Mouse (Mus musculus) limb, embryonic 10.5 days (tissue): ENCODE results near the gene Hs2st1. TPM values are rescaled to one million over a fixed set of nuclear protein-coding genes. Genes with fewer than 3 reads are reported as not detected.
A peak's percentile ranks its signal among the peaks of the same experiment; 100 is the strongest.

Source experiments
- DNase-seq: peaks from one replicate; pipeline ENCODE4 v3.0.0-alpha.2; 2017; ENCODE audit warnings: low spot score
- H3K27ac ChIP-seq: fragments of 300-500 bp; sonication (generic); 2 replicates; pipeline ENCODE4 v1.5.1; 2016; ENCODE audit warnings: mild to moderate bottlenecking
- H3K27me3 ChIP-seq: fragments of 300-500 bp; sonication (generic); 2 replicates; pipeline ENCODE4 v1.6.1; 2016; ENCODE audit warnings: low read depth, mild to moderate bottlenecking; ENCODE audit not compliant: poor library complexity, severe bottlenecking
- H3K36me3 ChIP-seq: fragments of 300-500 bp; sonication (generic); 2 replicates; pipeline ENCODE4 v1.6.1; 2016; ENCODE audit warnings: mild to moderate bottlenecking, moderate library complexity
- H3K4me1 ChIP-seq: fragments of 300-500 bp; sonication (generic); 2 replicates; pipeline ENCODE4 v1.6.1; 2016
- H3K4me3 ChIP-seq: fragments of 300-500 bp; sonication (generic); 2 replicates; pipeline ENCODE4 v1.5.1; 2016; ENCODE audit warnings: mild to moderate bottlenecking, moderate library complexity
- H3K9me3 ChIP-seq: fragments of 300-500 bp; sonication (generic); replicated peaks from 2 replicates; pipeline ENCODE4 v1.6.1; 2016; ENCODE audit warnings: mild to moderate bottlenecking
- WGBS: fragments of 180-500 bp; shearing (Covaris S2); methylation state at CpG from one replicate; pipeline ENCODE4 v1.1.7; 2016; 5-methylcytosine and 5-hydroxymethylcytosine counted together
- polyA plus RNA-seq: library from polyadenylated mRNA; unstranded; fragments of >200 nt; fragmentation: Nextera tagmentation; extraction: Ambion mirVana; gene quantifications from 2 replicates; pipeline ENCODE4 v1.2.1, GENCODE M21; 2016

The Hs2st1 gene
- polyA plus RNA-seq, 1 experiment from 2014 or later = 13.0 TPM

- Histone ChIP-seq H3K27ac (no peak overlapping the region), H3K4me3 (no peak overlapping the region)
- no peak for DNase-seq
Observed at GRCm38 (mm10) chr3:144581842-144582241, 11.9 kb upstream of the Hs2st1 start.

GRCm38 (mm10) chr3:144580281-144580680 lies 10.3 kb upstream of the Hs2st1 start:
- Histone ChIP-seq H3K9me3 (no peaks in the 10 kb centered on the region), H3K27ac (no peak overlapping the region), H3K4me1 (no peaks in the 10 kb centered on the region), H3K27me3 (no peaks in the 10 kb centered on the region), H3K4me3 (no peak overlapping the region), H3K36me3 (peaks cover 84% of the 10 kb centered on the region)
- DNase-seq = no peak
- 94% methylated on average over 7 of the region's 7 CpGs for WGBS

More at GRCm38 (mm10) chr3:144581842-144582241, 11.9 kb upstream of the Hs2st1 start:
- H3K9me3 ChIP-seq = no peaks in the 10 kb centered on the region
- no peaks in the 10 kb centered on the region for H3K4me1 ChIP-seq
- H3K27me3 ChIP-seq = no peaks in the 10 kb centered on the region
- WGBS = 91% methylated on average over 3 of the region's 3 CpGs
- H3K36me3 ChIP-seq = peaks cover 89% of the 10 kb centered on the region

- no peak overlapping the region for H3K27ac ChIP-seq
- peaks cover 83% of the 10 kb centered on the region for H3K36me3 ChIP-seq
- H3K4me1 ChIP-seq = no peaks in the 10 kb centered on the region
- WGBS = 91% methylated on average over 5 of the region's 5 CpGs
- H3K9me3 ChIP-seq = no peaks in the 10 kb centered on the region
- no peak overlapping the region for H3K4me3 ChIP-seq
- no peaks in the 10 kb centered on the region for H3K27me3 ChIP-seq
- no peak for DNase-seq
Observed at GRCm38 (mm10) chr3:144579796-144580195, 9.8 kb upstream of the Hs2st1 start.

GRCm38 (mm10) chr3:144578921-144579320 lies 8.9 kb upstream of the Hs2st1 start:
- WGBS = 94% methylated on average over 4 of the region's 4 CpGs
- Histone ChIP-seq H3K27ac (no peak overlapping the region), H3K9me3 (no peaks in the 10 kb centered on the region), H3K4me1 (no peaks in the 10 kb centered on the region), H3K36me3 (peaks cover 83% of the 10 kb centered on the region), H3K27me3 (no peaks in the 10 kb centered on the region), H3K4me3 (no peak overlapping the region)
- DNase-seq = no peak

GRCm38 (mm10) chr3:144577366-144578340 lies 7.7 kb upstream of the Hs2st1 start:
- H3K4me3 ChIP-seq = no peak overlapping the region
- H3K9me3 ChIP-seq = no peaks in the 10 kb centered on the region
- H3K27ac ChIP-seq = no peak overlapping the region
- H3K4me1 ChIP-seq = no peaks in the 10 kb centered on the region
- DNase-seq = no peak
- H3K27me3 ChIP-seq = no peaks in the 10 kb centered on the region
- 83% methylated on average over 10 of the region's 10 CpGs for WGBS
- H3K36me3 ChIP-seq = peaks cover 86% of the 10 kb centered on the region

GRCm38 (mm10) chr3:144574256-144574655 lies 4.3 kb upstream of the Hs2st1 start:
- H3K4me3 ChIP-seq = no peak overlapping the region
- DNase-seq = no peak
- H3K9me3 ChIP-seq = no peaks in the 10 kb centered on the region
- H3K27me3 ChIP-seq = no peaks in the 10 kb centered on the region
- peaks cover 11% of the 10 kb centered on the region for H3K4me1 ChIP-seq
- WGBS = 92% methylated on average over 7 of the region's 7 CpGs
- H3K27ac ChIP-seq = no peak overlapping the region
- H3K36me3 ChIP-seq = peaks cover 61% of the 10 kb centered on the region

GRCm38 (mm10) chr3:144570816-144571487 lies 971 bp upstream of the Hs2st1 start:
- Histone ChIP-seq H3K36me3 (peaks cover 37% of the 10 kb centered on the region), H3K27me3 (no peaks in the 10 kb centered on the region), H3K9me3 (no peaks in the 10 kb centered on the region), H3K4me3 (peak overlapping the region; percentile 79), H3K27ac (peak overlapping the region; percentile 97), H3K4me1 (peaks cover 27% of the 10 kb centered on the region)
- WGBS = under 1% methylated on average over 25 of the region's 25 CpGs
- no peak for DNase-seq

GRCm38 (mm10) chr3:144569401-144569971 lies 495 bp downstream of the Hs2st1 start:
- under 1% methylated on average over 47 of the region's 47 CpGs for WGBS
- Histone ChIP-seq H3K4me3 (peak overlapping the region; percentile 79), H3K27me3 (no peaks in the 10 kb centered on the region), H3K9me3 (no peaks in the 10 kb centered on the region), H3K4me1 (peaks cover 27% of the 10 kb centered on the region), H3K27ac (peak overlapping the region; percentile 97), H3K36me3 (peaks cover 25% of the 10 kb centered on the region)
- DNase-seq = peak; percentile 76

GRCm38 (mm10) chr3:144568861-144569361 lies 1.1 kb downstream of the Hs2st1 start:
- Histone ChIP-seq H3K4me1 (peaks cover 27% of the 10 kb centered on the region), H3K27me3 (no peaks in the 10 kb centered on the region), H3K27ac (peak overlapping the region; percentile 97), H3K4me3 (peak overlapping the region; percentile 79), H3K9me3 (no peaks in the 10 kb centered on the region), H3K36me3 (peaks cover 19% of the 10 kb centered on the region)
- no peak for DNase-seq
- WGBS = under 1% methylated on average over 21 of the region's 21 CpGs

- H3K9me3 ChIP-seq = no peaks in the 10 kb centered on the region
- no peak overlapping the region for H3K4me3 ChIP-seq
- H3K27ac ChIP-seq = no peak overlapping the region
- WGBS = 95% methylated on average over 7 of the region's 7 CpGs
- peaks cover 17% of the 10 kb centered on the region for H3K4me1 ChIP-seq
- DNase-seq = no peak
- H3K36me3 ChIP-seq = 0 out of 2 replicates have a peak, but pooled peaks cover 4% of the 10 kb centered on the region
- H3K27me3 ChIP-seq = no peaks in the 10 kb centered on the region
Observed at GRCm38 (mm10) chr3:144565212-144565611, 4.8 kb downstream of the Hs2st1 start.

- Histone ChIP-seq H3K4me1 (peaks cover 18% of the 10 kb centered on the region), H3K4me3 (no peak overlapping the region), H3K9me3 (no peaks in the 10 kb centered on the region), H3K27me3 (no peaks in the 10 kb centered on the region), H3K27ac (no peak overlapping the region), H3K36me3 (0 out of 2 replicates have a peak, but pooled peaks cover 4% of the 10 kb centered on the region)
- DNase-seq = no peak
- 92% methylated on average over 7 of the region's 7 CpGs for WGBS
Observed at GRCm38 (mm10) chr3:144563916-144564315, 6.1 kb downstream of the Hs2st1 start.

GRCm38 (mm10) chr3:144561511-144562250 lies 8.3 kb downstream of the Hs2st1 start:
- 78% methylated on average over 22 of the region's 22 CpGs for WGBS
- H3K4me3 ChIP-seq = no peak overlapping the region
- no peaks in the 10 kb centered on the region for H3K9me3 ChIP-seq
- no peak overlapping the region for H3K27ac ChIP-seq
- no peak for DNase-seq
- H3K27me3 ChIP-seq = no peaks in the 10 kb centered on the region
- H3K36me3 ChIP-seq = 0 out of 2 replicates have a peak, but pooled peaks cover 4% of the 10 kb centered on the region
- peaks cover 19% of the 10 kb centered on the region for H3K4me1 ChIP-seq
